Mouse (Mus musculus): ENCODE measurements around the gene Slco3a1.

GRCm38 (mm10) chr7:74432950-74433349 lies 121.6 kb downstream of the Slco3a1 start:
- no peak for TF ChIP-seq MAX (IDR thresholded peaks at IDR 0.05; ENCODE audit: low read length)
- no peak for TF ChIP-seq POLR2A (IDR thresholded peaks at IDR 0.05; ENCODE audit: low read depth, low read length)
- no peak for TF ChIP-seq CTCF (conservative IDR thresholded peaks at IDR 0.05 in 1 of 2, IDR thresholded peaks at IDR 0.05 in 1 of 2; ENCODE audit: low read depth in 2 of 2, low read length in 2 of 2)
- TF ChIP-seq ZNF384 (IDR thresholded peaks at IDR 0.05; ENCODE audit: low read depth, low read length): no peak
- no peak for TF ChIP-seq SIN3A (IDR thresholded peaks at IDR 0.05; ENCODE audit: low read length)
- no peak for TF ChIP-seq E2F4 (IDR thresholded peaks at IDR 0.05; ENCODE audit: insufficient replicate concordance, low read depth, low read length)
- TF ChIP-seq NELFE (IDR thresholded peaks at IDR 0.05; ENCODE audit: low read depth, low read length): no peak
- TF ChIP-seq TCF12 (IDR thresholded peaks at IDR 0.05; ENCODE audit: low read depth, low read length): no peak
- TF ChIP-seq NRF1 (IDR thresholded peaks at IDR 0.05; ENCODE audit: low read depth, low read length): no peak
- no peak for TF ChIP-seq HCFC1 (IDR thresholded peaks at IDR 0.05; ENCODE audit: low read depth, low read length)
- TF ChIP-seq RAD21 (IDR thresholded peaks at IDR 0.05; ENCODE audit: low read depth, low read length): no peak
- TF ChIP-seq ELF1 (IDR thresholded peaks at IDR 0.05; ENCODE audit: low read depth, low read length): no peak
- no peak for TF ChIP-seq ZKSCAN1 (IDR thresholded peaks at IDR 0.05; ENCODE audit: borderline replicate concordance, low read depth, low read length)
